Mouse (Mus musculus) hindbrain, embryonic 14.5 days (tissue): ENCODE measurements around the gene Ascc2. TPM values are rescaled to one million over a fixed set of nuclear protein-coding genes. Genes with fewer than 3 reads are reported as not detected.
"Not testable (repeated sequence)": the region's sequence is repeated elsewhere in the genome, so short reads cannot be mapped to it uniquely, and the experiment has no call there.

Experiments used
- ATAC-seq: fragments of 200-750 bp; cut with Nextera tagmentation; 2 replicates; pipeline ENCODE4 v1.8.0; 2017; ENCODE audit warnings: moderate number of reproducible peaks, mild to moderate bottlenecking, moderate TSS enrichment, moderate library complexity; ENCODE audit not compliant: low FRiP score
- DNase-seq: peaks from one replicate; pipeline ENCODE4 v3.0.0-alpha.2; 2015; ENCODE audit warnings: low spot score
- H3K27ac ChIP-seq: fragments of 300-500 bp; sonication (generic); 2 replicates; pipeline ENCODE4 v1.5.1; 2014; ENCODE audit warnings: mild to moderate bottlenecking, moderate library complexity
- H3K27me3 ChIP-seq: fragments of 300-500 bp; sonication (generic); 2 replicates; pipeline ENCODE4 v1.6.1; 2014; ENCODE audit warnings: mild to moderate bottlenecking, low read length, mixed read lengths; ENCODE audit not compliant: control insufficient read depth, insufficient read depth
- H3K36me3 ChIP-seq: fragments of 300-500 bp; sonication (generic); replicated peaks from 2 replicates; pipeline ENCODE4 v1.6.1; 2014; ENCODE audit not compliant: control insufficient read depth, insufficient read depth
- H3K4me1 ChIP-seq: fragments of 300-500 bp; sonication (generic); replicated peaks from 2 replicates; pipeline ENCODE4 v1.6.1; 2014; ENCODE audit warnings: antibody characterized with exemption, low read length, mixed read lengths; ENCODE audit not compliant: control insufficient read depth, insufficient read depth
- H3K4me2 ChIP-seq: fragments of 300-500 bp; sonication (generic); replicated peaks from 2 replicates; pipeline ENCODE4 v1.6.1; 2014; ENCODE audit warnings: mild to moderate bottlenecking, moderate library complexity
- H3K4me3 ChIP-seq: fragments of 300-500 bp; sonication (generic); replicated peaks from 2 replicates; pipeline ENCODE4 v1.5.1; 2014; ENCODE audit warnings: mild to moderate bottlenecking, low read length
- H3K9ac ChIP-seq: fragments of 300-500 bp; sonication (generic); 2 replicates; pipeline ENCODE4 v1.6.1; 2014
- H3K9me3 ChIP-seq: fragments of 300-500 bp; sonication (generic); 2 replicates; pipeline ENCODE4 v1.6.1; 2016; ENCODE audit warnings: low read length; ENCODE audit not compliant: control insufficient read depth
- WGBS: fragments of 180-500 bp; shearing (Covaris S2); extraction: QIAGEN DNeasy Blood & Tissue Kit; methylation state at CpG from one replicate; pipeline ENCODE4 v1.1.7; 2014; 5-methylcytosine and 5-hydroxymethylcytosine counted together
- polyA plus RNA-seq: library from polyadenylated mRNA; unstranded; fragments of >200 nt; fragmentation: Nextera tagmentation; extraction: Ambion mirVana; gene quantifications from 2 replicates; pipeline ENCODE4 v1.2.1, GENCODE M21; 2014

Ascc2 gene
- polyA plus RNA-seq, 1 experiment from 2014 or later: 20.2 TPM

DNA sequence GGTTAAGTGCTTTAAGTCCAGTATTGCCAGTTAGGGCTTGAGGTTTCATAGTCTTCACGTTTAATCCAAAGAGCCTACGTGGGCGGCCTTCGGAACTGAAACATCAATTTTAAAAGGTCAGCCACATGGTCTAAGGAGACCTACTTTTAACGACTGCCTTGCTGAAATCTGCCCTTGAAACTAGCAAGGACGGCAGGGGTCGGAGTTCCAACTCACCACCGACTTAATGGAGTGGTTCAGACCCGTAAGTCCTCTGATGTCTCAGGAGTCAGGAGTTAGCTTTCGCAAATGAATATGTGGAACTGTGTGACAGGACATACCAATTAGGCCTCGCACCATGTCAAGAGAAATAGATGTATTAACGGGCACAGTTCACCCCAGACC lies 66.1 kb downstream of the Ascc2 start:
- WGBS: 6% methylated on average over 12 of the region's 12 CpGs
- Histone ChIP-seq H3K36me3 (peaks cover 14% of the 10 kb centered on the region; the same call in 1 of the 2 replicates), H3K4me3 (peak overlapping the region; percentile 49), H3K9me3 (no peaks in the 10 kb centered on the region), H3K4me1 (peaks cover 21% of the 10 kb centered on the region), H3K9ac (peak overlapping the region; percentile 63), H3K27ac (peak overlapping the region; percentile 20; the same call in 1 of the 2 replicates), H3K4me2 (peak overlapping the region; percentile 94), H3K27me3 (no peaks in the 10 kb centered on the region)
- no peak; the same call in 1 of the 2 replicates for ATAC-seq
- DNase-seq: no peak

- Histone ChIP-seq H3K9ac (peak within 1 kb of the TSS; percentile 74), H3K4me2 (peak within 1 kb of the TSS; percentile 94), H3K9me3 (no peaks in the 10 kb centered on the region), H3K4me3 (peak within 1 kb of the TSS; percentile 49), H3K27ac (peak within 1 kb of the TSS; percentile 20), H3K4me1 (peaks cover 21% of the 10 kb centered on the region), H3K27me3 (no peaks in the 10 kb centered on the region), H3K36me3 (peaks cover 14% of the 10 kb centered on the region; the same call in 1 of the 2 replicates)
- DNase-seq (peak; percentile 95), ATAC-seq (peak; percentile 97)
- under 1% methylated on average over 47 of the region's 47 CpGs for WGBS
Measured at GRCm38 (mm10) chr11:4704072-4704964, 66.8 kb downstream of the Ascc2 start, which contains the start of the genes Uqcr10 and Zmat5. Gene Uqcr10 (minus strand): TSS chr11:4704342. Gene Zmat5 (plus strand): TSS chr11:4704678.

DNA sequence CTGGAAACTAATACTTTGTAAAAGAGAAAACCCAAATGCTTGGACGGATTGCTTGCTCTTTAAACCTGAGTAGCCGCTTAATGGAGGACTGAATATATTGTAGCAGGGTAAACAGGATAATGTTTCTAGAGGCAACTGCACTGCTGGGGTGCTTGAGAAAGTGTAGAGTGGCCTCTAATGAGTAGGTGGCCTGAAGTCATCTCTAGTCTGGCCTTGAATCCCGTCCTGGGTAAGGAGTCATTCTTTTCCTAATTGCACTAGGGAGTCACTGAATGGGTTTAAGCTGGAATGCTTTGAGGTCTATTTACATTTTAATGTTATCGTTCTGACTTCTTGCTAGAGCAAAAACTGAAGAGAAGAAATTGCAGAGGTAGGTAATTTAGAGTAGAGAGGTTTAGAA lies 67.6 kb downstream of the Ascc2 start:
- H3K9ac ChIP-seq: peak overlapping the region; percentile 74
- H3K36me3 ChIP-seq: peaks cover 14% of the 10 kb centered on the region; the same call in 1 of the 2 replicates
- H3K27me3 ChIP-seq: no peaks in the 10 kb centered on the region
- peak overlapping the region; percentile 94 for H3K4me2 ChIP-seq
- peak overlapping the region; percentile 49 for H3K4me3 ChIP-seq
- no peaks in the 10 kb centered on the region for H3K9me3 ChIP-seq
- WGBS: 10% methylated on average over 4 of the region's 4 CpGs
- ATAC-seq: no peak
- DNase-seq: no peak
- no peak overlapping the region for H3K27ac ChIP-seq
- H3K4me1 ChIP-seq: peaks cover 21% of the 10 kb centered on the region

DNA sequence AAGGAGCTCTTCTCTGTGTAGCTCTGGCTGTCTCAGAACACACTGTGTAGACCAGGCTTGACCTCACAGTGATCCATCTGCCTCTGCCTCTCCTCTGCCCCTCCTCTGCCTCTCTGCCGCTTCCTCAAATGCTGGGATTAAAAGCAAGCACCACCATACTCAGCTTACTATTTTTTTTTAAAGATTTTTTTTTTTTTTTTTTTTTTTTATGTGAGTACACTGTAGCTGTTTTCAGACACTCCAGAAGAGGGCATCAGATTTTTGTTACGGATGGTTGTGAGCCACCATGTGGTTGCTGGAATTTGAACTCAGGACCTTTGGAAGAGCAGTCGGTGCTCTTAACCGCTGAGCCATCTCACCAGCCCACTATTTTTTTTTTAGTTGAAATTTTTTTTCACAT lies 72.6 kb downstream of the Ascc2 start:
- not testable (repeated sequence) for H3K27ac ChIP-seq, H3K27me3 ChIP-seq, H3K4me3 ChIP-seq, H3K9me3 ChIP-seq, H3K4me2 ChIP-seq, H3K4me1 ChIP-seq, H3K9ac ChIP-seq, H3K36me3 ChIP-seq, ATAC-seq, DNase-seq
- 91% methylated on average over 4 of the region's 4 CpGs for WGBS

GRCm38 (mm10) chr11:4712822-4713221 lies 75.3 kb downstream of the Ascc2 start:
- Histone ChIP-seq H3K27me3 (no peaks in the 10 kb centered on the region), H3K9me3 (no peaks in the 10 kb centered on the region), H3K9ac (no peak overlapping the region), H3K4me2 (no peak overlapping the region), H3K4me1 (no peaks in the 10 kb centered on the region), H3K27ac (no peak overlapping the region), H3K4me3 (no peak overlapping the region), H3K36me3 (no peaks in the 10 kb centered on the region)
- ATAC-seq (no peak), DNase-seq (no peak)

- 93% methylated on average over 4 of the region's 4 CpGs for WGBS
- Histone ChIP-seq H3K4me1 (no peaks in the 10 kb centered on the region), H3K27ac (no peak overlapping the region), H3K36me3 (no peaks in the 10 kb centered on the region), H3K9me3 (no peaks in the 10 kb centered on the region), H3K4me3 (no peak overlapping the region), H3K4me2 (no peak overlapping the region), H3K9ac (no peak overlapping the region), H3K27me3 (no peaks in the 10 kb centered on the region)
- ATAC-seq (no peak), DNase-seq (no peak)
Measured at GRCm38 (mm10) chr11:4714727-4715126, 77.2 kb downstream of the Ascc2 start.

DNA sequence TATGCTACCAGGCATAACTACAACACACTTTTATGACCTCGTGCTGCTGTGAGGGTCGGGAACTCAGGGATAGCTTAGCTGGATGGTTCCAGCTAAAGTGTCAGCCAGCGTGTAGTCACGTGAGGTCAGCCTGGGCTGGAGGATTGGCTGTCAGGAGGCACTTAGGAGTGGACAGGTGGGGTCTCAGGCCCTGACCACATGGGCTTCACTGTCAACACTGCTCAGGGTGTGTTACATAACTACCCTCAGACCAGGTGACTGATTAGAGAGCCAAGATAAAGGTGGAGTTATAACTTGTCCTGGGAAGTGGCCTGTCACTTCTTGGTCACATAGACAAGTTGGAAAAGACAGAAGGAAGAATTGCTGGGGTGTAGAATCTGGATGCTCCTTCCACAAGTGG lies 78.0 kb downstream of the Ascc2 start:
- DNase-seq: no peak
- Histone ChIP-seq H3K36me3 (no peaks in the 10 kb centered on the region), H3K9me3 (no peaks in the 10 kb centered on the region), H3K9ac (no peak overlapping the region), H3K4me3 (no peak overlapping the region), H3K4me1 (no peaks in the 10 kb centered on the region), H3K27me3 (no peaks in the 10 kb centered on the region), H3K4me2 (no peak overlapping the region), H3K27ac (no peak overlapping the region)
- WGBS: 88% methylated on average over 4 of the region's 4 CpGs
- no peak for ATAC-seq

DNA sequence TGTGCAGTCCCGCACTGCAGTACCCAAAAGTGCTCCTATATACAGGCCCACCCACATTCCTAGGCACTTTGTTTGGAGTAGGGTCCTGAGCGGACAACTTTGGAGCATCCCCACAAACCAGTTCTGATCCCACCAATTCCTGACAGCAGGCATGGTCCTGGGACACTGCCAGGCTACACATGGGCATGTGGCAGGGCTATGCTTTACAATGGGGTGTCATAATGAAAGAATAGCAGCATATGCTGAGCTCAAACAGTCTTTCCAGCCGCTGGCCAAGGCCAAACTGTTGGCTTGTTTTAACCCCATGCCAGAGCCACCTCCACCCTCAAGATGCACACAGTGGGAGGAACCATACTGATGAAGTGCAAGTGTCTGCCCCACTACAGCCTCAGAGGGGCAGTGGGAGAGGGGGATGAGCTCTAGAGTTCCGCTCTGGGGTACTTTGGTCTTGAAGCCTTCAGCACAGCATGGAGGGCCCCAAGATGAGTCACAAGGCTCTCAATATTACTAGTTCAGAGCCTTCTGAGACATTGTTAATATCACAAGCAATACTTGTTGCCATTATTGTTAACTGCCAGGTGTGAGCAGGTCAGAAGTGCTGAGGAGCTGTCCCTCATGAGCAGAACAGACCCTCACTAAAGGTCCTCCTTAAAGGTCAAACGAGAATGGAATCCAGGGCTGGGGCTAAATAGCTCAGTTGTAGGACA lies 79.1 kb downstream of the Ascc2 start:
- Histone ChIP-seq H3K4me3 (no peak overlapping the region), H3K9ac (no peak overlapping the region), H3K27ac (no peak overlapping the region), H3K36me3 (no peaks in the 10 kb centered on the region), H3K9me3 (no peaks in the 10 kb centered on the region), H3K27me3 (no peaks in the 10 kb centered on the region), H3K4me1 (peaks cover 6% of the 10 kb centered on the region; the same call in 1 of the 2 replicates), H3K4me2 (no peak overlapping the region)
- 92% methylated on average over 5 of the region's 5 CpGs for WGBS
- no peak for DNase-seq
- no peak for ATAC-seq

- 82% methylated on average over 5 of the region's 5 CpGs for WGBS
- H3K4me3 ChIP-seq: no peak overlapping the region
- H3K27ac ChIP-seq: no peak overlapping the region
- no peak for ATAC-seq
- H3K9ac ChIP-seq: no peak overlapping the region
- peaks cover 13% of the 10 kb centered on the region; the same call in 1 of the 2 replicates for H3K36me3 ChIP-seq
- H3K9me3 ChIP-seq: no peaks in the 10 kb centered on the region
- H3K4me1 ChIP-seq: peaks cover 6% of the 10 kb centered on the region; the same call in 1 of the 2 replicates
- DNase-seq: no peak
- H3K27me3 ChIP-seq: no peaks in the 10 kb centered on the region
- H3K4me2 ChIP-seq: no peak overlapping the region
Measured at GRCm38 (mm10) chr11:4718548-4718947, 81.0 kb downstream of the Ascc2 start.
